Mouse (Mus musculus) thymus, adult 2 months (tissue): ENCODE measurements around the gene Trp53i11.

Experiments
- CTCF ChIP-seq: fragments of 200-500 bp; IDR thresholded peaks from 2 replicates; pipeline ENCODE4 v1.5.1; 2012; ENCODE audit warnings: mild to moderate bottlenecking, control low read depth, low read length, moderate library complexity, borderline replicate concordance; ENCODE audit not compliant: control insufficient read depth, poor library complexity, insufficient read depth; ENCODE audit errors: extremely low read depth
- POLR2A ChIP-seq: fragments of 200-500 bp; IDR thresholded peaks from 2 replicates; pipeline ENCODE4 v1.6.1; 2012; ENCODE audit warnings: mild to moderate bottlenecking, low read length, control low read depth, moderate library complexity; ENCODE audit not compliant: control insufficient read depth, poor library complexity, insufficient read depth; ENCODE audit errors: extremely low read depth

DNA sequence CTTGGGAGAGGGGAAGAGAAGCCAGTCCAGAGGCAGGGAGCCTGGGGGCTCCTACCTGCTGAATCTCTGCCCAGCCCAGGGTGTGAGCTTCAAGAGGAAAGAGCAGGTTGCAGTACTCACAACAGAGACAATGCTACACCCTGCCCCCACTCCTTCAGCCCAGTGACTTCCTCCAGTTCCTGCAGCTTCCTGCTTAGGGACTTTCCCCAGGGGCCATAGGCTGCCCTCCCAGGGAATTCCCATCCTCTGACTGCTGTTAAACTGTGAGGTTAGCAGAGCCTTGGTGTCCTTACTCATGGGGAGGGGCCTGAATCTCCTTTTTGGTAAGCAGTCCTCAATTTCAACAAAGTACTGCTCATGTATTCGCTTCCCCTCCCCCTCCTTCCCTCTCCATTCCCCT is 26.8 kb downstream of the Trp53i11 start:
- no peak for TF ChIP-seq CTCF
- no peak for TF ChIP-seq POLR2A
